Mouse (Mus musculus) lung, postnatal 36 days (tissue): ENCODE data around the gene Themis2.
A peak's percentile ranks its signal among the peaks of the same experiment; 100 is the strongest.

Source experiments
- DNase-seq: peaks from one replicate; pipeline ENCODE4 v3.0.0; 2022; ENCODE audit warnings: mixed read lengths

Themis2 gene

GRCm38 (mm10) chr4:132796196-132796886 is at the start of gene Themis2:
TSS of gene Themis2 (minus strand) at chr4:132796387.
- peak; percentile 92 for DNase-seq

- no peak for DNase-seq
Observed at GRCm38 (mm10) chr4:132843705-132844071, 47.5 kb upstream of the Themis2 start.

- DNase-seq: peak; percentile 91
Observed at GRCm38 (mm10) chr4:132842970-132843704, 47.0 kb upstream of the Themis2 start, which contains the start of gene Ppp1r8. TSS of gene Ppp1r8 (minus strand) at chr4:132843169.

- DNase-seq: no peak
Observed at GRCm38 (mm10) chr4:132842281-132842906, 46.2 kb upstream of the Themis2 start.

GRCm38 (mm10) chr4:132841493-132841892 is 45.3 kb upstream of the Themis2 start:
- no peak for DNase-seq

GRCm38 (mm10) chr4:132823614-132824366 is 27.6 kb upstream of the Themis2 start:
- peak; percentile 86 for DNase-seq

DNA sequence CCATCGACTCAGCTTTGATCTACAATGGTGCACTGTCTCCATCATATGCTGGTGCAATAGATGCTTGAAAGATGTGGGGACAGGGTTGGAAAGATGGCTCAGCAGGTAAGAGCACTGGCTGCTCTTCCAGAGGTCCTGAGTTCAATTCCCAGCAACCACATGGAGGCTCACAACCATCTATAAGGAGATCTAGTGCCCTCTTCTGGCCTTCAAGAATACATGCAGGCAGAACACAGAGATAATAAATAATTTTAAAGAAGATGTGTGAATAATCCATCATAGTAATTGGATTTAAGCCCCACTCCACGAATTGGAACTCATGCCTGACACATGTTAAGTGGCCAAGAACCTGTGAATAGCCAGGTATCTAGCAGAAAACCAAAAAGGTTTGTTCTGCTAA is 22.3 kb upstream of the Themis2 start:
- DNase-seq: no peak

DNA sequence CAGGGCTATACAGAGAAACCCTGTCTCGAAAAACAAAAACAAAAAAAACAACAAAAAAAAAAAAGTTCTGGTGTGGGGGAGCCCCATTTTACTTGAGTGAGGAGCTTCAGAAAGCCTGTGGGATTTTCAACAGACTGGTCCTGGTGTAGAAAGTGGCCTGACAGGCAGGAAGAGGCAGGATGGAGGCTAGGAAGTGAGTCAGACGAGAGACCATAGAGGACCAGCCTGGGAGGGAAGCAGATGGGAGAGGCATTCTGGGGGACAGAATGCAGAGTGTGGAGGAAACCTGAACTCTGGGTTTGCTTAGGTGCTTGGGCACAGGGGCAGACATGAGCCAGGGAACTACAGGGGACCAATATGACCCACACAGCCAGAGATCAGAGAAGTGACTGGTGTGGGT is 20.7 kb upstream of the Themis2 start:
- no peak for DNase-seq

GRCm38 (mm10) chr4:132816404-132816803 is 20.2 kb upstream of the Themis2 start:
- DNase-seq: peak; percentile 56

DNA sequence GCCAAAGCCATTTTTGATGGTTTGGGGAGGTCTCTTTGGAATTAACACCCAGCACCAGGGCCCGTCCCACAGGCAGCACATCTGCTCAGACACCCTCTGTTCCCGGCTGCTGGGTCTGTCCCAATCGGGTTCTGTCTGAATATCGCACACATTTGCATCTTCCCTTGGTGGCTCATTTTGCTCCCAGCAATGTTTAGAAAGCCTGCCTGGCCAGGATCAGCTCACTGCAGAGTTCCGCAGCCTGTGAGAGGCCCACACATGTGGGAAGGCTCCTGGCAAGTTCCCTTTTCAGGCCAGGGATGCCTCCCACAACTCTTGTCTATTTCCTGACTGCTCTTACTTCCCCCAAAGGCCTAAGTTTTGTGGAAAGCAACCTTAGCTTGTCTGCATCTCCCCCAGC is 13.4 kb upstream of the Themis2 start:
- DNase-seq: peak; percentile 50

DNA sequence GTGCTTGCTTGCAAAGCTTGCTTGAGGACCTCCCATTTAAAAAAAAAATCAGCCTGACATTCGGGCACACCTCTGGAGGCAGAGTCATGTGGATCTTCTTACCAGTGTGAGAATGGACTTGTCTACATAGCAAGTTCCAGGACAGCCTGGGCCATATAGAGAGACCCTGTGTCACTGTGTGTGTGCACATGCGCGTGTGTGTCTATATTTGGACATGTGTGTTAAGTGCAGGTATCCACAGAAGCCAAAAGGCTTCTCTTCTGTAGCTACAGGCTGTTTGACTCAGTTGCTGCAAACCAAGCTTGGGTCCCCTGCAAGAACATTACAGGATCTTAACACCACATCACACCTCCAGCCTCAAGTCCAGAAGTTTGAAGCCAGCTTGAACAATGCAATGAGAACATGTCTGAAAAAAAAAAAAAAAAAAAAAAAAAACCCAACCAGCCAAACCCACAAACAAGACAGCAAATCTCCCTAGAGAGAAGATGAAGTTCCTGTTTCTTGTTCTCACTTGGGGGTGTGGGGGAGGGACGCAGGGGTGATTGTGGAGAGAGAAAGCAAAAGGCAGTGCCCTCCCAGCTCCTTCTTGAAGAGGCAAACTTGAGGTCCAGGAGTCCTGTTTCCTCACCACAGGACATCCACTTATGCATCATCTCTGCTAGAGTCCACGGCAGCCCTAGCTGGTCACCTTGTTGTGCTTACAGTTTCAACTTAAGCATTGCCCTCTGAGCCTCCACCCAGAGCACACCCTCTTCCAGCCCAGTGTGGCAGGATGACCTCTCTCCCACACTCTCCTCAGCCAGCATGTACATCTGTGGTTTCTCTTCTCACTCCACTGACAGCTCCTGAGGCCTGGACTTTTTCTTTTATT is 11.8 kb upstream of the Themis2 start:
- peak; percentile 51 for DNase-seq

GRCm38 (mm10) chr4:132806620-132807191 is 10.5 kb upstream of the Themis2 start:
- DNase-seq: no peak

DNA sequence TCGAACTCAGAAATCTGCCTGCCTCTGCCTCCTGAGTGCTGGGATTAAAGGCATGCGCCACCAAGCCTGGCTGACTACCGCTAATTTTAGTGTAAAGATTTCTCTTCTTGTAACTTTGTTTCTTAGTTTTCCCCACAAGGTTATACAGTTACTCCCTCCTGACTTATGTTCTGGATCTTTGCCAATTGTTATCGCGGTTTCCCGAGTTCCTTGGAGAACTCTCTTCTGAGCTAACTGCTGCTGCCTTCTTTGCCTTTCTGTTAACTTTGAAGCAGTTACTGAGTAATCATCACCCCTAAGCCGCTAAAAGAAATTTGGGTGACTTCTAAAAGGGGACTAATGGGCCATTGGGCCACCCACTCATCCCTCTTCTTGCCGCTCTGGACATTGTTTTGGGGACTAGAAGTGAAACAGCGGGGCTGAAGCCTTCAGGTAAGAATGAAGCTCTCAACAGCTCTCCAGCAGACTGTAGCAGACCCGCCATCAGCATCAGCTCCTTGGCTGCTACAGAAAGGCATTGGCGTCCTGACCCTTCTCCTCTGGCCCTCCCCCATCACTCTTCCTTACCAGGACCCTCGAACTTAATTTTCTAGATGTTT is 9.5 kb upstream of the Themis2 start:
- no peak for DNase-seq

- peak; percentile 44 for DNase-seq
Observed at GRCm38 (mm10) chr4:132805146-132805545, 9.0 kb upstream of the Themis2 start.

GRCm38 (mm10) chr4:132804331-132804730 is 8.1 kb upstream of the Themis2 start:
- DNase-seq: peak; percentile 53

DNA sequence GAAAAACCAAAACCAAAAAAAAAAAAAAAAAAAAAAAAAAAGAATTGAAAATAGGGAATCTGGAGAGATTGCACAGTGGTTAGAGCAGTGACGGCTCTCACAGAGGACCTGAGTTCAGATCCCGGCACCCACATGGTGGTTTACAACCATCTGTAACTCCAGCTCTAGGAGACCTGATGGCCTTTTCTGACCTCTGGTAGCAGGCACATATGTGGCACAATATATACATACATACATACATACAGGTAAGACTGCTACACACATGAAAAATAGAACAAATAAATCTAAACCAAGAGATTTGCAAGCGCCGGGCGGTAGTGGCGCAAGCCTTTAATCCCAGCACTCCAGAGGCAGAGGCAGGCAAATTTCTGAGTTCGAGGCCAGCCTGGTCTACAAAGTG is 7.7 kb upstream of the Themis2 start:
- DNase-seq: no peak

- no peak for DNase-seq
Observed at GRCm38 (mm10) chr4:132803212-132803611, 7.0 kb upstream of the Themis2 start.

- peak; percentile 35 for DNase-seq
Observed at GRCm38 (mm10) chr4:132802171-132802637, 6.0 kb upstream of the Themis2 start.

DNA sequence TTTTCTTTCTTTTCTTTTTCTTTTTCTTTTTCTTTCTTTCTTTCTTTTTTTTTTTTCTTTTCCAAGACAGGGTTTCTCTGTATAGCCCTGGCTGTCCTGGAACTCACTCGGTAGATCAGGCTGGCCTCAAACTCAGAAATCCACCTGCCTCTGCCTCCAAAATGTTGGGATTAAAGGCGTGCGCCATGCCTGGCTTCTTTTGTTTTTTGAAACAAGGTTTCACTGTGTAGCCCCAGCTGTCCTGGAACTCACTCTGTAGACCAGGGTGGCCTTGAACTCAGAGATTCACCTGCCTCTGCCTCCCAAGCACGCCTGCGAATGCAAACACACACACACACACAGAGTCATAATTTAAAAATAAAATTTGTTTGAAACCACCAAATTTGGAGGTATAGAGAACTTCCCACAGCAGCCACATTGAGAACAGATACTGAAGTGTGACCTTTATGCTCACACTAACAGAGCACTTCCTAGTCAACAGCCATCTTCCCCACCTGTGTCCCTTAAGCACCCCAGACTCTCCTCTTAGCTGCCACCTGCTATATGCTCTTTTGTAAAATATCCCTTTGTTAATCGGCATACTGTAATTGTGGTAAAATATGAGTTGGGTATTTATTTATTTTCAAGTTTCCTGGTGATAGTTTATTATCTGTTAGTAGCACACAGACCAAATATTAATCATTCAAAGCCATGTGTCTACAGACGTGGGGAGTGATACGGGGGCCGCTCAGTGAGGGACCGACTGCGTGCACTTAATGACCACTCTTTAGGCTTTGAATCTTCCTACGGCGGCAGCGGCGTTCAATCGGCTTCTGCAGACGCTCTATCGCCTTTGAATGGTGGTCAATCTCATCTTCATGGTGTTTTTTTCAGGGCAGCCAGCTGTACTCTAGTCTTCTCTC is 5.2 kb upstream of the Themis2 start:
- DNase-seq: no peak

DNA sequence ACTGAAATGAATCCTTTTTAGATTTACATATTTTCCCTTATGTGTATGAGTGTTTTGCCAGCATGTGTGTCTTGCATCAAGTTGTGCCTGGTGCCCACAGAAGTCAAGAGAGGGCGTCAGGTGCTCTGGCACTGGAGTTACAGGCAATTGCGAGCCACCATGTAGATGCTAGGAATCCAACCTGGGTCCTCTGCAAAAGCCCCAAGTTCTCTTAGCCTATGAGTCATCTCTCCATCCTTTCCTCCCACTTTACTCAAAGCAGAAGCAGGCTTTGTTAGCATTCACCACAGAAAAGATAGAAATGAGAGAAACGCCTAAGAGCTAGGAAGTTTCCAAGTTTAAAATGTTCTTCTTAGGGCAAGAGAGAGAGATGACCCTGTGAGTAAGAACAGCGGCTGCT is 3.7 kb upstream of the Themis2 start:
- DNase-seq: no peak
